Mouse (Mus musculus): ENCODE measurements around the gene Tmem104. TPM values are rescaled to one million over a fixed set of nuclear protein-coding genes. Genes with fewer than 3 reads are reported as not detected.

Gene Tmem104
- polyA plus RNA-seq, 1 experiment: 15.5 TPM

- H3K4me3 ChIP-seq: no peak overlapping the region
- no peaks in the 10 kb centered on the region for H3K27me3 ChIP-seq (ENCODE audit: control insufficient read depth, insufficient read depth, insufficient read length)
- no peak overlapping the region for H3ac ChIP-seq (ENCODE audit: control insufficient read depth, insufficient read length)
- H3K36me3 ChIP-seq (ENCODE audit: control insufficient read depth, insufficient read depth): no peaks in the 10 kb centered on the region
- H3K4me2 ChIP-seq (ENCODE audit: low read depth): no peak overlapping the region
- peaks cover 8% of the 10 kb centered on the region for H3K79me2 ChIP-seq (ENCODE audit: control insufficient read depth, insufficient read depth)
- TF ChIP-seq MYOD1 (IDR thresholded peaks at IDR 0.05; ENCODE audit: control insufficient read depth in 1 of 3, insufficient read length in 2 of 3, low read depth in 2 of 3): no peak
- no peak for TF ChIP-seq TCF3 (IDR thresholded peaks at IDR 0.05; ENCODE audit: insufficient read length, low read depth)
- TF ChIP-seq MYOG (IDR thresholded peaks at IDR 0.05; ENCODE audit: control insufficient read depth in 1 of 3, insufficient read depth in 1 of 3, insufficient read length in 2 of 3, low read depth in 2 of 3): no peak
Measured at GRCm38 (mm10) chr11:115166776-115167175, 20.5 kb upstream of the Tmem104 start.

GRCm38 (mm10) chr11:115167631-115168249 lies 19.5 kb upstream of the Tmem104 start:
- H3K79me2 ChIP-seq (ENCODE audit: control insufficient read depth, insufficient read depth): peaks cover 8% of the 10 kb centered on the region
- no peaks in the 10 kb centered on the region for H3K36me3 ChIP-seq (ENCODE audit: control insufficient read depth, insufficient read depth)
- H3K27me3 ChIP-seq (ENCODE audit: control insufficient read depth, insufficient read depth, insufficient read length): no peaks in the 10 kb centered on the region
- no peak overlapping the region for H3K4me2 ChIP-seq (ENCODE audit: low read depth)
- no peak overlapping the region for H3K4me3 ChIP-seq
- H3ac ChIP-seq (ENCODE audit: control insufficient read depth, insufficient read length): no peak overlapping the region
- no peak for TF ChIP-seq MAX (IDR thresholded peaks at IDR 0.05; ENCODE audit: low read depth)
- no peak for TF ChIP-seq TCF12 (IDR thresholded peaks at IDR 0.05; ENCODE audit: insufficient read depth, poor library complexity, severe bottlenecking)
- no peak for TF ChIP-seq SRF (IDR thresholded peaks at IDR 0.05; ENCODE audit: control insufficient read depth, insufficient read length, low read depth)
- TF ChIP-seq TCF3 (IDR thresholded peaks at IDR 0.05; ENCODE audit: insufficient read length, low read depth): no peak
- no peak for TF ChIP-seq REST (IDR thresholded peaks at IDR 0.05; ENCODE audit: insufficient read depth, insufficient read length)
- TF ChIP-seq USF1 (IDR thresholded peaks at IDR 0.05; ENCODE audit: low read depth): no peak
- TF ChIP-seq POLR2AphosphoS2 (IDR thresholded peaks at IDR 0.05; ENCODE audit: insufficient read length, low read depth): no peak
- TF ChIP-seq MYOD1 (IDR thresholded peaks at IDR 0.05; ENCODE audit: control insufficient read depth in 1 of 3, insufficient read length in 2 of 3, low read depth in 2 of 3): no peak
- no peak for TF ChIP-seq POLR2A (IDR thresholded peaks at IDR 0.05; ENCODE audit: insufficient read length, low read depth)
- TF ChIP-seq CEBPB (IDR thresholded peaks at IDR 0.05; ENCODE audit: insufficient read depth, poor library complexity, severe bottlenecking): no peak
- no peak for TF ChIP-seq MYOG (IDR thresholded peaks at IDR 0.05; ENCODE audit: control insufficient read depth in 1 of 3, insufficient read depth in 1 of 3, insufficient read length in 2 of 3, low read depth in 2 of 3)
- no peak for TF ChIP-seq E2F4 (IDR thresholded peaks at IDR 0.05; ENCODE audit: insufficient read depth)

GRCm38 (mm10) chr11:115169430-115169829 lies 17.9 kb upstream of the Tmem104 start:
- TF ChIP-seq MYOD1 (IDR thresholded peaks at IDR 0.05; ENCODE audit: control insufficient read depth in 1 of 3, insufficient read length in 2 of 3, low read depth in 2 of 3) (no peak), E2F4 (IDR thresholded peaks at IDR 0.05; ENCODE audit: insufficient read depth) (no peak), MAX (IDR thresholded peaks at IDR 0.05; ENCODE audit: low read depth) (no peak), TCF12 (IDR thresholded peaks at IDR 0.05; ENCODE audit: insufficient read depth, poor library complexity, severe bottlenecking) (no peak), REST (IDR thresholded peaks at IDR 0.05; ENCODE audit: insufficient read depth, insufficient read length) (no peak), CEBPB (IDR thresholded peaks at IDR 0.05; ENCODE audit: insufficient read depth, poor library complexity, severe bottlenecking) (no peak), POLR2AphosphoS2 (IDR thresholded peaks at IDR 0.05; ENCODE audit: insufficient read length, low read depth) (no peak), SRF (IDR thresholded peaks at IDR 0.05; ENCODE audit: control insufficient read depth, insufficient read length, low read depth) (no peak), USF1 (IDR thresholded peaks at IDR 0.05; ENCODE audit: low read depth) (no peak), TCF3 (IDR thresholded peaks at IDR 0.05; ENCODE audit: insufficient read length, low read depth) (no peak), MYOG (IDR thresholded peaks at IDR 0.05; ENCODE audit: control insufficient read depth in 1 of 3, insufficient read depth in 1 of 3, insufficient read length in 2 of 3, low read depth in 2 of 3) (no peak), POLR2A (IDR thresholded peaks at IDR 0.05; ENCODE audit: insufficient read length, low read depth) (no peak)
- Histone ChIP-seq H3K4me2 (ENCODE audit: low read depth) (no peak overlapping the region), H3K36me3 (ENCODE audit: control insufficient read depth, insufficient read depth) (no peaks in the 10 kb centered on the region), H3K79me2 (ENCODE audit: control insufficient read depth, insufficient read depth) (peaks cover 8% of the 10 kb centered on the region), H3ac (ENCODE audit: control insufficient read depth, insufficient read length) (no peak overlapping the region), H3K27me3 (ENCODE audit: control insufficient read depth, insufficient read depth, insufficient read length) (no peaks in the 10 kb centered on the region), H3K4me3 (no peak overlapping the region)

GRCm38 (mm10) chr11:115171125-115171524 lies 16.2 kb upstream of the Tmem104 start:
- no peak overlapping the region for H3ac ChIP-seq (ENCODE audit: control insufficient read depth, insufficient read length)
- H3K4me2 ChIP-seq (ENCODE audit: low read depth): no peak overlapping the region
- no peaks in the 10 kb centered on the region for H3K36me3 ChIP-seq (ENCODE audit: control insufficient read depth, insufficient read depth)
- no peaks in the 10 kb centered on the region for H3K79me2 ChIP-seq (ENCODE audit: control insufficient read depth, insufficient read depth)
- TF ChIP-seq MYOD1 (IDR thresholded peaks at IDR 0.05; ENCODE audit: control insufficient read depth in 1 of 3, insufficient read length in 2 of 3, low read depth in 2 of 3) (no peak), TCF3 (IDR thresholded peaks at IDR 0.05; ENCODE audit: insufficient read length, low read depth) (no peak), MYOG (IDR thresholded peaks at IDR 0.05; ENCODE audit: control insufficient read depth in 1 of 3, insufficient read depth in 1 of 3, insufficient read length in 2 of 3, low read depth in 2 of 3) (no peak), E2F4 (IDR thresholded peaks at IDR 0.05; ENCODE audit: insufficient read depth) (no peak), TCF12 (IDR thresholded peaks at IDR 0.05; ENCODE audit: insufficient read depth, poor library complexity, severe bottlenecking) (no peak), REST (IDR thresholded peaks at IDR 0.05; ENCODE audit: insufficient read depth, insufficient read length) (no peak), SRF (IDR thresholded peaks at IDR 0.05; ENCODE audit: control insufficient read depth, insufficient read length, low read depth) (no peak), MAX (IDR thresholded peaks at IDR 0.05; ENCODE audit: low read depth) (no peak), POLR2AphosphoS2 (IDR thresholded peaks at IDR 0.05; ENCODE audit: insufficient read length, low read depth) (no peak), POLR2A (IDR thresholded peaks at IDR 0.05; ENCODE audit: insufficient read length, low read depth) (no peak), CEBPB (IDR thresholded peaks at IDR 0.05; ENCODE audit: insufficient read depth, poor library complexity, severe bottlenecking) (no peak), USF1 (IDR thresholded peaks at IDR 0.05; ENCODE audit: low read depth) (no peak)
- H3K27me3 ChIP-seq (ENCODE audit: control insufficient read depth, insufficient read depth, insufficient read length): no peaks in the 10 kb centered on the region
- no peak overlapping the region for H3K4me3 ChIP-seq

All from myocyte (in vitro differentiated cells).